Mouse (Mus musculus) layer of hippocampus, postnatal 25 days (tissue): ENCODE measurements around the gene Timp2. TPM values are rescaled to one million over a fixed set of nuclear protein-coding genes. Genes with fewer than 3 reads are reported as not detected.

Source experiments
- DNase-seq, 2 experiments: peaks; one replicate each; pipeline ENCODE4 v3.0.0; 2022; ENCODE audit warnings: mixed read lengths in 2 of 2, low spot score in 1 of 2; ENCODE audit errors: extremely low spot score in 1 of 2
- total RNA-seq, 2 experiments: library from RNA; stranded (reverse); gene quantifications; 2 replicates each; pipeline ENCODE4 v1.2.3; 2021

The Timp2 gene
- total RNA-seq, 2 experiments from 2014 or later = 183 to 222 TPM

DNA sequence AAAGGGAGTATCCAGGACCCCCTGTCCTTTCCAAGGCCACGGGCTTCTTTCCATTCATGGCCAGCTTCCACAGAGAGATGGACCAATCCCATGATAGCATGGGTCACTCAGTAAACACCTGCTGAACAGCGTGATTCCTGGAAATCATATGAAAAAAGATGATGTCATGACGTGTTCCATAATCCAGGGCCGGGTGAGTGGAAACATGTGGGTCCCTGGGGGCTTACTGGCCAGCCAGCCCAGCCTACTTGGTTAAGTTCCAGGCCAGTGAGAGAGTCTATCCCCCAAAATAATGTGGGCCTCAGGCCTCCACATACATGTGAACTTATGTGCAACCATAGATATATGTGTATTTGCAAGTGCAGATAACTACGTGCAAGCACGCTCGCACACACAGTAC, 16.3 kb upstream of the Timp2 start:
- no peak for DNase-seq

DNA sequence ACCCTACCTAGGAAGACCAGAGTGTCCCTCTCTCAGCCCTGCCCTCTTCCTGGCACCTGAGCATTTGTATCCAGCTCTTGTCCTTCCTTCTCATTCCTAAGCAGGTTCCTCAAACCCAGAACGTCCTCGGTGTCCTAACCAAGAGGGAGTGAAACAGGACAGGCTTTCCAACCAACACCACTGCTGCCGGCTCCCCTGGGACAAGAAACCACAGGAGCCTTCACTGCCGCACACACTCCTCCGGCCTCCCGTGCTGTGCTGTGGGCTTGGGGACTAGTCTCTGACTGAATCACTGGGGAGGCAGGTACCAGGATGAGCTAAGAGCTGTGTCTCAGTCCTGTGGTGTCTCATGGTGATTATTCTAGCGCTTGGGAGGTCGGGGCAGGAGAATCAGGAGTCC, 14.1 kb upstream of the Timp2 start:
- no peak for DNase-seq

GRCm38 (mm10) chr11:118369251-118369650, 13.7 kb upstream of the Timp2 start:
- no peak for DNase-seq

DNA sequence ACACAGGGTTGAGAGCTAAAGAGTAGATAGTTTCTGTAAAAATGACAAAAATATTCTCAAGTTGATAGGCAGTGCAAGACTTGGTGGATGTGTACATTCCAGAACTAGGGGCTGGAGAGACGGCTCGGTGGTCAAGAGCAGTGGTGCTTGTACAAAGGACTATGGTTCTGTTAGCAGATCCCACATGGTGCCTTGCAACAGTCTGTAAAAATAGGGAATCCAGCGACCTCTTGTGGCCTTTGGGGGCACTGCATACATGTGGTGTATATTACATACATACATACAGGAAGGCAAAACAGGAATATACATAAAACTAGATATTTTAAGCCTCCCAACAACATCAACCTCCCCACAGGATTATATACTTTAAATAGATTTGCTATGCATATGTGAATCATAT, 12.8 kb upstream of the Timp2 start:
- DNase-seq = no peak

- no peak for DNase-seq
These were observed 11.0 kb upstream of the Timp2 start for GRCm38 (mm10) chr11:118366559-118366958.

DNA sequence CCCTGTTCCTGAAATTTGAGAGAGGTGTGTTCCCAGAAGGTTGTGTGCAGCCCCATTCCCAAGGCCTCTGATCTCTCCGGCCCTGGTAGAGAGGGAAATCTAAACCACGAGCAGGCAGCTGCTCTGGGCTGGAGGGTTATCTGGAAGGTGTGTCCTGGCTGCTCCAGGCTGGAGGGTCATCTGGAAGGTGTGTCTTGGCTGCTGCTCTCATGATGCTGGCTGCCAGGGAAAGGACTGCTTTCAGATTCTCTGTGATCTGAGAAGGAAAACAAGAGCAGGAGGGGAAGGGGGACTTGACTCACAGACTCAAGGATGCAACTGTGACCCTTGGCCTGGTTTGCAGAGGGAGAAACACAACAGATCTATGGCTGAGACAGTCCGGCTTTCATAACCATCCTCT, 10.6 kb upstream of the Timp2 start:
- no peak for DNase-seq

- no peak for DNase-seq
These were observed 9.6 kb upstream of the Timp2 start for GRCm38 (mm10) chr11:118365171-118365570.

DNA sequence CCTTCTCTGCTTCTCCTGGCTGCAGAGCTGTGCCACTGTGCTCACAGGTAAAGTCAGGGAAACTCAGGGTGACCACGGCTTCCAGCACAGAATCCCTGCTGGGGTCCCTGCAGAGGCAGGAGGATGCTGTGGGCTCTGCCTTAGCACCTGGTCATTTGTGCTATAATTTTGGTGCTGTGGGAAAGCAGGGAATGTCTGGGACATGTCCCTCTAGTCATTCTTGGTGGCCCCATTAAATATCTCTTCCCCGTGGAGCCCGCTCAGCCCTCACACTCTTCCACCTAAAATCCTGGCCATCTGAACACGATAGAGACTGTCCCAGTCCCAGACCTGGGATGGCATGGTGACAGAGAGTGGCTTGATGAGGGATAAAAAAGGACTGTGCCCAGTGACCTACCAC, 8.5 kb upstream of the Timp2 start:
- no peak for DNase-seq

- no peak for DNase-seq
These were observed 7.5 kb upstream of the Timp2 start for GRCm38 (mm10) chr11:118362971-118363518.

DNA sequence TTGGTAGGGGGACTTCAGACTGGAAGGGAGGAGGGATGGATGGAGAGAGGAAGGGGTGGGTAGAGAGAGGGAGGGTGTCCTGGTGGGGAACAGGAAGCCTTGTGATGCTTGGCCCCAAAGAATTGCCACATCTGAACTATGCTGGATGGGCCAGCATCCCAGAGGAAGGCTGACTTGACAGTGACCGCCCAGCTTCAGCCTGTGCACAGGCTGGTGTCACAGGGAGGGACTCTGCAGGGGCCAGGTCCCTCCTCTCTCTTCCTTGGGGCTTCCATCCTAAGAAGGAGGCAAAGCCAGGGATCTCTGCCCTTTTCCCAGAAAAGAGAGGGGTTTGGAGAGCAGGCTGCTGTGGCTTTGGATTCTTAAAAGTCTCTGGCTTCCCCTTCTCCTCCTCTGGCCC, 7.0 kb upstream of the Timp2 start:
- DNase-seq = no peak

DNA sequence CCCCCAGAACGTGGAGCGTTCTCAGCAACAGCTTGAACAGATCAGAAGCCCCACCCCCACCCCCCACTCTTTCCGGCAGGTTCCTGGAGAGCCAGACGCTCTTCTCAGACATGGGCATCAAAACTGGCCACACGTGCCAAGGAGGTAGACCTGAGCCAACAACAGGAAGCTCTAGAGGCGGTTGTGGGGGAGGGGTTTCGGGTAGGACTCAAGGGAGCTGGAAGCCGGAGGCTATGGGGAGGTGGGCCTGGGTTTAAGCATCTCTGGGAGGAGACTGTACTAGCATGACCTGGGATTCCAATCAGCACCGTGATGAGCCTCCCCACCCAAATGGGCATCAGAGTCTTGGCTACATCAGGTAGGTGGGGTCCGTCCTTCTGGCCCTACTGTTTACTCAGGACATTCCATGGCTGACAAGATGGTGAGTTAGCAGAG, 5.4 kb upstream of the Timp2 start:
- DNase-seq = no peak

- DNase-seq = no peak
These were observed 5.0 kb upstream of the Timp2 start for GRCm38 (mm10) chr11:118360491-118360890.

GRCm38 (mm10) chr11:118355205-118355604, 335 bp downstream of the Timp2 start:
- peak; percentile 78 to 81 for DNase-seq

GRCm38 (mm10) chr11:118354636-118355191, 826 bp downstream of the Timp2 start:
- peak; percentile 37 to 46 for DNase-seq

DNA sequence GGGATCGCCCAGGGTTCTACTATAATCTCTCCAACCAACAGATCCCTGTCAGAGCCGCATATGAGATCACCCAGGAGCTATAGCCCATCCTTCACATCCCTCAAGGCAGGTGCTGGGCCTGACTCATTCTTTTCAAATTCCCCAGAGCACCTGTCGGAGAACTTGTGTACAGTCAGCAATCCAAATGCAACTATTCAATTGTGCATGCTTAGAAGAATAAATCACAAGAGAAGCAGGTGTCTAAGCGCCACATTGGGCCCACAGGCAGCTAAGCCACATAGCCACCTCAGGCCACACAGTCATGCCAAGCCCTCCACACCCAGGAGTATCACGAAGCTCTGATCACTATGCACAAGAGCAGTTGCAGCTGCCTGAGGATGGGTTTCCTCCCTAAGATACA, 6.0 kb downstream of the Timp2 start:
- DNase-seq = no peak

DNA sequence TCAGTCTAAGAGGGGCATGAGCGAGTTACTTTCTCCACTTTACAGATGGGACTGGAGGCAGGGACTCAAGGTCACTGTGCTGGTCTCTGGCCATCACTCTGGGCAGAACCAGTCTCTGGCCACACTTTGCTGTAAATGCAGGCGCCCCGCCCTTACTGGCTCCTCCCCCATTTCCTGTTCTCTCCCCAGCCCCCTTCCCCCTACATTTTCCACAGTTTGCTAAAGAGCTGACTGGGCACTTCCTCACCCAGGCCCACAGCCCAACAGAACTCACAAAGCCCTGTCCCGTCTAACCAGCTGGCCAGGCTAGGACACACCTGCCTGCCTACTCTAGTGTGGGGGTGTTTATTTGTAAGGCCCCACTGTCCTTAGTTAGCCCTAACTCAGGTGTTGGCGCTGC, 6.7 kb downstream of the Timp2 start:
- DNase-seq = no peak

- DNase-seq = no peak
These were observed 7.1 kb downstream of the Timp2 start for GRCm38 (mm10) chr11:118348419-118348818.

DNA sequence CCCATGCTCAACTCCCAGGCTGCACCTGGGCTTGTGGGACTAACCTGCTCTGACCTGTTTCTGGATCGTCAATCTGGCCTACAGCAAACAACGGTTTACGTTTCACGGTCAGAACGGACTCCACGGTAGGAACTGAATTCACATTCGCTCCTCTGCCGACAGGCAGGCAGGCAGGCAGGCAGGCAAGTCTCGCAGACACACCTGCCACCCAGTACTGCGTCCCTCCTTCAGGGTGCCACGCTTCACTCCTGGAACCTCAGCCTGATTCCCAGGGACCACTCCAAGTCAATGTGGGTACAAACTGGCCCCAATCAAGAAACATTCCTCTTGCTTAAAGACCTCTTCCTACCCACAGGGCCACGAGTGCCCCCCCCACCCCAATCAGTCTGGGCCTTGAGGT, 7.6 kb downstream of the Timp2 start:
- DNase-seq = no peak

DNA sequence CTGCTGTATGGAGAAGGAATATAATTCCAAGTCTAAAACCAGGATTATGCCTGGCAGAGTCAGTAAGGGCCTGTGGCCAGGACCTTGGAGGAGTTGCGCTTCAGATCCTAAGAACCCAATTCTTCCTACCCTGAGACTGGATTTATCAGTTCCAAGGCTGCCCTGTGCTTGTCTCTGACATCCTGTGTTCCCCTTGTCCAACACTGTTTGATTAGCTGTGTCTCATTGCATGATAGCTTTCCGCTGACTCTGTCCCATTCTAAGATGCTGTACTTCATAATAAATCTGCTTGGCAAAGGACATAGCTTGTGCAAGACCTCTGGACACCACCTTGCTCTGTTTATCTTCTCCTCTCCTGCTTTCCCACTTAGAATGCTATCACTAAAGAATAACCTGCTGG, 8.1 kb downstream of the Timp2 start:
- no peak for DNase-seq

- no peak for DNase-seq
These were observed 9.0 kb downstream of the Timp2 start for GRCm38 (mm10) chr11:118346395-118347096.

DNA sequence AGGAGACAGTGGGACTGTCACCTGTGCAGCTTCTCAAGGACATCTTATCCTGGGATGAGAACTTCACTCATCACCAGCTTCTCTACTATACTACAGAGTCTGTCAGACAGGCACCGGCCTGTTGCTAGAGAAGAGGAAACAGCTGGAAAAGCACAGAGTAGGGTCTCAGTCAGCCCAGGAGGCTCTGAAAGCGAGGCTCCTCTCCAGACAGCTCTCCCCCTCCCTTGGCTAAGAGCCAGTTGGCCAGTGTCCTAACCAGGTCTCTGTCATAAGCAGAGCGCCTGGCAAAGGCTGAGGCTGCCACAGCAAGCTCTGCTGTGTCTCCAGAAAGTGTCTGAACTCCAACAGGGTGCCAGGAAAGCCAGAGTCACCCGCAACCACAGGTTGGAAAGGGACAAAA, 9.8 kb downstream of the Timp2 start:
- DNase-seq = no peak

GRCm38 (mm10) chr11:118343629-118344028, 11.9 kb downstream of the Timp2 start:
- no peak for DNase-seq
